Mouse (Mus musculus) midbrain, embryonic 14.5 days (tissue): ENCODE results near the gene Muc13. TPM values are rescaled to one million over a fixed set of nuclear protein-coding genes. Genes with fewer than 3 reads are reported as not detected.

Source experiments
- ATAC-seq: fragments of 200-750 bp; cut with Nextera tagmentation; 2 replicates; pipeline ENCODE4 v1.8.0; 2017; ENCODE audit warnings: moderate number of reproducible peaks, moderate library complexity; ENCODE audit not compliant: low FRiP score, low TSS enrichment
- DNase-seq: peaks from one replicate; pipeline ENCODE4 v3.0.0-alpha.2; 2015
- H3K27ac ChIP-seq: fragments of 300-500 bp; sonication (generic); replicated peaks from 2 replicates; pipeline ENCODE4 v1.5.1; 2014; ENCODE audit warnings: mild to moderate bottlenecking, low read depth, low read length, moderate library complexity
- H3K27me3 ChIP-seq: fragments of 300-500 bp; sonication (generic); 2 replicates; pipeline ENCODE4 v1.6.1; 2014; ENCODE audit warnings: low read length, control low read depth, mixed read lengths; ENCODE audit not compliant: control insufficient read depth, insufficient read depth
- H3K36me3 ChIP-seq: fragments of 300-500 bp; sonication (generic); 2 replicates; pipeline ENCODE4 v1.6.1; 2014; ENCODE audit warnings: low read length, control low read depth; ENCODE audit not compliant: control insufficient read depth, insufficient read depth
- H3K4me1 ChIP-seq: fragments of 300-500 bp; sonication (generic); 2 replicates; pipeline ENCODE4 v1.6.1; 2014; ENCODE audit warnings: mild to moderate bottlenecking, antibody characterized with exemption, low read length, control low read depth; ENCODE audit not compliant: control insufficient read depth, insufficient read depth
- H3K4me2 ChIP-seq: fragments of 300-500 bp; sonication (generic); 2 replicates; pipeline ENCODE4 v1.6.1; 2014; ENCODE audit warnings: mild to moderate bottlenecking, low read length, moderate library complexity
- H3K4me3 ChIP-seq: fragments of 300-500 bp; sonication (generic); replicated peaks from 2 replicates; pipeline ENCODE4 v1.5.1; 2014; ENCODE audit warnings: low read depth, low read length
- H3K9ac ChIP-seq: fragments of 300-500 bp; sonication (generic); replicated peaks from 2 replicates; pipeline ENCODE4 v1.6.1; 2014; ENCODE audit warnings: mild to moderate bottlenecking, low read length, moderate library complexity
- H3K9me3 ChIP-seq: fragments of 300-500 bp; sonication (generic); 2 replicates; pipeline ENCODE4 v1.6.1; 2016; ENCODE audit warnings: low read length, control low read depth, mixed read lengths; ENCODE audit not compliant: control insufficient read depth
- WGBS: fragments of 180-500 bp; shearing (Covaris S2); extraction: QIAGEN DNeasy Blood & Tissue Kit; methylation state at CpG from one replicate; pipeline ENCODE4 v1.1.7; 2014; 5-methylcytosine and 5-hydroxymethylcytosine counted together
- polyA plus RNA-seq: library from polyadenylated mRNA; unstranded; fragments of >200 nt; fragmentation: Nextera tagmentation; extraction: Ambion mirVana; gene quantifications from 2 replicates; pipeline ENCODE4 v1.2.1, GENCODE M21; 2014

Gene Muc13
- polyA plus RNA-seq, 1 experiment from 2014 or later, result not detected

- Histone ChIP-seq H3K27me3 (no peaks in the 10 kb centered on the region), H3K4me2 (no peak overlapping the region), H3K36me3 (no peaks in the 10 kb centered on the region), H3K4me1 (no peaks in the 10 kb centered on the region), H3K4me3 (no peak overlapping the region), H3K27ac (no peak overlapping the region), H3K9ac (no peak overlapping the region), H3K9me3 (no peaks in the 10 kb centered on the region)
- WGBS, result 87% methylated on average over 7 of the region's 7 CpGs
- DNase-seq, result no peak
- no peak for ATAC-seq
Observed at GRCm38 (mm10) chr16:33776766-33777529, 16.9 kb upstream of the Muc13 start.

GRCm38 (mm10) chr16:33777607-33778006 is 16.2 kb upstream of the Muc13 start:
- no peak overlapping the region for H3K4me2 ChIP-seq
- H3K9ac ChIP-seq, result no peak overlapping the region
- no peak overlapping the region for H3K4me3 ChIP-seq
- 91% methylated on average over 6 of the region's 6 CpGs for WGBS
- H3K27me3 ChIP-seq, result no peaks in the 10 kb centered on the region
- DNase-seq, result no peak
- no peaks in the 10 kb centered on the region for H3K9me3 ChIP-seq
- H3K36me3 ChIP-seq, result no peaks in the 10 kb centered on the region
- ATAC-seq, result no peak
- H3K4me1 ChIP-seq, result no peaks in the 10 kb centered on the region
- no peak overlapping the region for H3K27ac ChIP-seq

- H3K4me2 ChIP-seq, result no peak overlapping the region
- 84% methylated on average over 5 of the region's 5 CpGs for WGBS
- ATAC-seq (no peak), DNase-seq (no peak)
- no peaks in the 10 kb centered on the region for H3K4me1 ChIP-seq
- H3K27ac ChIP-seq, result no peak overlapping the region
- H3K27me3 ChIP-seq, result no peaks in the 10 kb centered on the region
- H3K9me3 ChIP-seq, result no peaks in the 10 kb centered on the region
- H3K9ac ChIP-seq, result no peak overlapping the region
- no peak overlapping the region for H3K4me3 ChIP-seq
- no peaks in the 10 kb centered on the region for H3K36me3 ChIP-seq
Observed at GRCm38 (mm10) chr16:33781789-33782728, 11.8 kb upstream of the Muc13 start.

DNA sequence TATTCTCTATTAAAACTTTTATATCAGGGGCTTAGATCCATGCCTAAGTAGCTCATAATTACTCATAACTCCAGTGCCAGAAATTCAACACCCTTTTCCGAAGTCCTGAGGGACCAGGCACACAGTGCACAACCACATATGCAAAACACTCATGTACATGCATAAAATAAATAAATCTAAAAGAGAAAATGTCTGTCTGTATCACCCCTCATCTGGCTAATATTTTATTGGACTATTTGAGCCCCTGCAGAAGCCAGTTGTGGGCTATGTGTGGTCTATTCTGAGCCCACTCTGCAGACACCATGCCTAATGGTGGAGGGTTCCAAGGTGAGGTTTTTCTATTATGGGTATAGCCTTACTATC is 11.1 kb upstream of the Muc13 start:
- Histone ChIP-seq H3K4me3 (no peak overlapping the region), H3K9ac (no peak overlapping the region), H3K27ac (no peak overlapping the region), H3K27me3 (no peaks in the 10 kb centered on the region), H3K36me3 (no peaks in the 10 kb centered on the region), H3K9me3 (no peaks in the 10 kb centered on the region), H3K4me1 (no peaks in the 10 kb centered on the region), H3K4me2 (no peak overlapping the region)
- DNase-seq (no peak), ATAC-seq (no peak)
- WGBS, result 90% methylated on average over 1 of the region's 1 CpGs

DNA sequence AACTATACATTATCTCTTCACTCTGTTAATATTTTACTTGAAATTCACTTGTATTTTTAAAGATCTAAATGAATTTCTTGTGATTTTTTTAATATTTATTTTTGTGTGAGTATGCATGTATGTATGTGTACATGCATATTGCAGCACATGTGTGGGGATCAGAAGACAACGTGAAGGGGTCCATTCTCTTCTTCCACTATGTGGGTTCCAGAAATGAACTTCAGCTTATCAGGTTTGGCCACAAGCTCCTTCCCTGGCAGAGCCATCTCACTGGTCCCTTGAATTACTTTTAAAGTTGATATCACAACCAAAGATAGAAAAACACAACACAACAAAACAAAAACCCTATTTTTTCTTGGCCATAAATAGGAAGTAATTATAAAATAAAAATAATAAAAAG is 9.3 kb upstream of the Muc13 start:
- Histone ChIP-seq H3K27ac (no peak overlapping the region), H3K4me3 (no peak overlapping the region), H3K4me1 (no peaks in the 10 kb centered on the region), H3K9ac (no peak overlapping the region), H3K36me3 (no peaks in the 10 kb centered on the region), H3K9me3 (no peaks in the 10 kb centered on the region), H3K4me2 (no peak overlapping the region), H3K27me3 (no peaks in the 10 kb centered on the region)
- WGBS, result 90% methylated on average over 1 of the region's 1 CpGs
- ATAC-seq (no peak), DNase-seq (no peak)

GRCm38 (mm10) chr16:33785092-33785704 is 8.6 kb upstream of the Muc13 start:
- H3K9me3 ChIP-seq, result no peaks in the 10 kb centered on the region
- H3K27ac ChIP-seq, result no peak overlapping the region
- H3K36me3 ChIP-seq, result no peaks in the 10 kb centered on the region
- no peak overlapping the region for H3K4me2 ChIP-seq
- H3K27me3 ChIP-seq, result no peaks in the 10 kb centered on the region
- no peaks in the 10 kb centered on the region for H3K4me1 ChIP-seq
- 82% methylated on average over 8 of the region's 8 CpGs for WGBS
- no peak overlapping the region for H3K9ac ChIP-seq
- DNase-seq (no peak), ATAC-seq (no peak)
- no peak overlapping the region for H3K4me3 ChIP-seq

DNA sequence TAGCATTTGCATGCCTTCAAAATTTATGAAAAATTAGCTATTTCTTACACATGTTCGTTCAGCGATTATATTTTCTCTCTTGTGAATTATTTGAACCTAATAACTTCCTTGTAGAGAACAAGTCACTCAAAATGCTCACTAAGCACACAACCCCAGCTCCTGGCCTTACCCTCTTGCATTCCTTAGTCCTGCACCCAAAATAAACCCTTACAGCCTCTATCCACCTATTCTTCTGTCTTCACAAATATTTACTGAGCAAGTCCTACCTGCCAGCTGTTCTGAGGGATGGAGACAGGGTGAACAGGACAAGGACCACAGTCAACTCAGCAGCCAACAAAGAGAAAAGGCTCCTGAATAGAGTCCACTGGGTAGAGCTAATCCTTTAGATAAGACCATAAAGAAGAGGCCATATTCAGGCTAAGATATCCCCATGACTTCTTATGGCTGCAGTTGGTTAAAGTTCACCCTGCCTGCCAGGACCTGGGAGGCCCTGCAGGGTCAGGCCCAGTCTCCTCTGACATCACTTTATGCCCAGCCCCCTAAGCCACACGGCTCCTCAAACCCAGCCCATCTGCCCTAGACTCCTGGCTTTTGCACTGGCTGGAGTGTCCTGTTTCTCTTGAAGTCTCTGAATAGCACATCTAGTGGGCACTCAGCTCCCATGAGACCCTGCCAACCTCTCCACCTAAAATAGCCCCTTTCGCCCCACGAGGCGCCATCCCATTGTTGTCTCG is 7.0 kb upstream of the Muc13 start:
- H3K27me3 ChIP-seq, result no peaks in the 10 kb centered on the region
- H3K9ac ChIP-seq, result no peak overlapping the region
- H3K4me1 ChIP-seq, result no peaks in the 10 kb centered on the region
- H3K36me3 ChIP-seq, result no peaks in the 10 kb centered on the region
- no peak overlapping the region for H3K27ac ChIP-seq
- ATAC-seq (no peak), DNase-seq (no peak)
- H3K9me3 ChIP-seq, result no peaks in the 10 kb centered on the region
- no peak overlapping the region for H3K4me2 ChIP-seq
- no peak overlapping the region for H3K4me3 ChIP-seq
- 88% methylated on average over 7 of the region's 7 CpGs for WGBS

DNA sequence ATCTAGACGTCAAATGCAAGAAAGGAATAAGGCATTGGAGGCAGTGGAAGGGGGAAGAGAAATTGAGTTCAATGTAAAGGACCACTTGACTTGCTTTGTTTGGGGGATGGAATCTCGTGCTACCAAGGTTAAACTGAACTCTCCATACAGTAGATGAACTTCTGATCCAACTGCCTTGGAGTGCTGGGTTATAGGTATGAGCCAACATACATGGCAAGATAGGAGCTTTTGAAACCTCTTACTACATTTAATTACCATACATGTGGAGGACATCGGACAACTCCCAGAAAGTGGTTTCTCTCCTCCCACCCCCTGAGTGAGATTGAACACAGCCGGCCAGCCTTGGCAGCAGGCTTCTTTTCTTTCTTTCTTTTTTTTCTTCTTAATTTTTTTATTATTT is 1.3 kb downstream of the Muc13 start:
- DNase-seq (no peak), ATAC-seq (no peak)
- H3K4me2 ChIP-seq, result no peak overlapping the region
- no peaks in the 10 kb centered on the region for H3K27me3 ChIP-seq
- no peak overlapping the region for H3K9ac ChIP-seq
- H3K4me1 ChIP-seq, result no peaks in the 10 kb centered on the region
- H3K36me3 ChIP-seq, result no peaks in the 10 kb centered on the region
- H3K4me3 ChIP-seq, result no peak overlapping the region
- H3K9me3 ChIP-seq, result no peaks in the 10 kb centered on the region
- H3K27ac ChIP-seq, result no peak overlapping the region
- 82% methylated on average over 4 of the region's 4 CpGs for WGBS
